ENCODE assay signal across 26 mouse cellular contexts in the genomic region with DNA sequence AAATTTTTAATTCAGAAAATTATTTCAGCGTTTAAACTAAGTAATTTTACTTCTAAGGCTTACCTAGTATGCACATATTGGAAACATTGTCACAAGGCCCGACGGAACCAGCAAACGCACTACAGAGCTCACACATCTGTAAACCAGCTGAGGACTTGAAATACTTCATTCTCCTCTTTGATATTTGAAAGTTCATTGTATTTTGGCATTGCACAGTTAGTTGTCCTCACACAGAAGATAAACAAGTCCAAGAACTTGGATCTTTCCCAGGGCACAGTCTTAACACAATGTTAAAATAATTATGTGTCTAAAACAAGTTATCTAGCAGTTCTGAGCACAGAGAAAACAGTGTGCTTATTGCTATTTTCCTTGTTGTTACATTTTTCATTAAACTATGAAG. TPM values are rescaled to one million over a fixed set of nuclear protein-coding genes. Genes with fewer than 3 reads are reported as not detected.
DNase-seq lines count a peak whose midpoint lies in the region; ATAC-seq and TF ChIP-seq lines count a peak whose summit lies in the region.
"Had no signal": no experiment of that assay in that cellular context is flagged by ENCODE, and none has a peak within 500 bp of the region (broad histone marks: within the 10 kb centered on the region; RNA-seq: fewer than 3 reads in every experiment).

No protein-coding gene starts in this region.

- no peak for ATAC-seq in embryonic facial prominence, embryonic 11.5 days (replicated peaks; ENCODE audit: insufficient number of reproducible peaks, low FRiP score, low TSS enrichment, low read depth)
- ATAC-seq in limb, embryonic 14.5 days (ENCODE audit: low FRiP score, low read depth) = no peak
- ATAC-seq in intestine, embryonic 16.5 days = no peak
- ATAC-seq: activated CD4-positive, CD25-positive, alpha-beta regulatory T cell, adult 4 months; forebrain, embryonic 14.5 days; liver, embryonic 12.5 days; midbrain, embryonic 16.5 days had no signal

- no peaks in the 10 kb centered on the region for H3K9me3 ChIP-seq in embryonic facial prominence, embryonic 11.5 days (replicated peaks; ENCODE audit: control insufficient read depth, low read length)
- no peaks in the 10 kb centered on the region for H3K9me3 ChIP-seq in embryonic facial prominence, embryonic 10.5 days
- no peaks in the 10 kb centered on the region for H3K9me3 ChIP-seq in limb, embryonic 14.5 days (ENCODE audit: control insufficient read depth, low read length)
- H3K9me3 ChIP-seq in limb, embryonic 10.5 days (replicated peaks) = no peaks in the 10 kb centered on the region
- H3K9me3 ChIP-seq in intestine, embryonic 16.5 days (ENCODE audit: control insufficient read depth, low read length) = no peaks in the 10 kb centered on the region
- H3K9me3 ChIP-seq: embryonic facial prominence, embryonic 13.5 days; liver, embryonic 12.5 days; neural tube, embryonic 13.5 days had no signal

- H3K27me3 ChIP-seq in embryonic facial prominence, embryonic 11.5 days (ENCODE audit: control insufficient read depth, insufficient read depth, low read length) = no peaks in the 10 kb centered on the region
- no peaks in the 10 kb centered on the region for H3K27me3 ChIP-seq in embryonic facial prominence, embryonic 10.5 days (replicated peaks; ENCODE audit: low read depth, poor library complexity, severe bottlenecking)
- H3K27me3 ChIP-seq in limb, embryonic 14.5 days (ENCODE audit: control insufficient read depth, insufficient read depth, low read length) = no peaks in the 10 kb centered on the region
- no peaks in the 10 kb centered on the region for H3K27me3 ChIP-seq in limb, embryonic 10.5 days (ENCODE audit: low read depth, poor library complexity, severe bottlenecking)
- no peaks in the 10 kb centered on the region for H3K27me3 ChIP-seq in intestine, embryonic 16.5 days (replicated peaks; ENCODE audit: control insufficient read depth, insufficient read depth, low read length)
- H3K27me3 ChIP-seq: embryonic facial prominence, embryonic 13.5 days; liver, embryonic 12.5 days; neural tube, embryonic 13.5 days had no signal

- H3K4me3 ChIP-seq in embryonic facial prominence, embryonic 11.5 days (ENCODE audit: low read depth, low read length) = no peak overlapping the region
- no peak overlapping the region for H3K4me3 ChIP-seq in embryonic facial prominence, embryonic 10.5 days
- no peak overlapping the region for H3K4me3 ChIP-seq in limb, embryonic 14.5 days (replicated peaks; ENCODE audit: low read length)
- no peak overlapping the region for H3K4me3 ChIP-seq in limb, embryonic 10.5 days
- no peak overlapping the region for H3K4me3 ChIP-seq in intestine, embryonic 16.5 days (ENCODE audit: low read length)
- H3K4me3 ChIP-seq: embryonic facial prominence, embryonic 13.5 days; heart, adult 2 months; liver, embryonic 12.5 days; myocyte; neural tube, embryonic 13.5 days had no signal

- H3K4me1 ChIP-seq in embryonic facial prominence, embryonic 11.5 days (ENCODE audit: control insufficient read depth, insufficient read depth, low read length) = no peaks in the 10 kb centered on the region
- peaks cover 15% of the 10 kb centered on the region for H3K4me1 ChIP-seq in embryonic facial prominence, embryonic 10.5 days
- peaks cover 6% of the 10 kb centered on the region; the same call in 1 of the 2 replicates for H3K4me1 ChIP-seq in limb, embryonic 14.5 days (ENCODE audit: control insufficient read depth, insufficient read depth, low read length)
- peaks cover 27% of the 10 kb centered on the region for H3K4me1 ChIP-seq in limb, embryonic 10.5 days
- H3K4me1 ChIP-seq in intestine, embryonic 16.5 days (ENCODE audit: control insufficient read depth, insufficient read depth, low read length) = no peaks in the 10 kb centered on the region
- H3K4me1 ChIP-seq: neural tube, embryonic 13.5 days had no signal

- H3K9ac ChIP-seq in embryonic facial prominence, embryonic 11.5 days (replicated peaks; ENCODE audit: low read length) = no peak overlapping the region
- H3K9ac ChIP-seq in limb, embryonic 14.5 days (ENCODE audit: low read depth, low read length, severe bottlenecking) = no peak overlapping the region
- H3K9ac ChIP-seq in intestine, embryonic 16.5 days (ENCODE audit: low read depth, low read length) = no peak overlapping the region
- H3K9ac ChIP-seq: embryonic facial prominence, embryonic 13.5 days; liver, embryonic 12.5 days; neural tube, embryonic 13.5 days had no signal

- TF ChIP-seq POLR2A in limb, embryonic 14.5 days (IDR thresholded peaks at IDR 0.05; ENCODE audit: borderline replicate concordance, extremely low read depth, insufficient read depth, insufficient read length) = no peak

- no peaks in the 10 kb centered on the region for H3K36me3 ChIP-seq in embryonic facial prominence, embryonic 11.5 days (replicated peaks; ENCODE audit: control insufficient read depth, insufficient read depth, low read depth, low read length)
- H3K36me3 ChIP-seq in embryonic facial prominence, embryonic 10.5 days (replicated peaks) = no peaks in the 10 kb centered on the region; the same call in 1 of the 2 replicates
- H3K36me3 ChIP-seq in limb, embryonic 14.5 days (ENCODE audit: control insufficient read depth, insufficient read depth, low read length) = no peaks in the 10 kb centered on the region
- no peaks in the 10 kb centered on the region for H3K36me3 ChIP-seq in limb, embryonic 10.5 days
- no peaks in the 10 kb centered on the region for H3K36me3 ChIP-seq in intestine, embryonic 16.5 days (ENCODE audit: control insufficient read depth, insufficient read depth, low read length)
- H3K36me3 ChIP-seq: embryonic facial prominence, embryonic 13.5 days had no signal

- no peak overlapping the region for H3K27ac ChIP-seq in embryonic facial prominence, embryonic 11.5 days (replicated peaks; ENCODE audit: low read depth, low read length)
- no peak overlapping the region for H3K27ac ChIP-seq in embryonic facial prominence, embryonic 10.5 days (replicated peaks)
- H3K27ac ChIP-seq in limb, embryonic 14.5 days (replicated peaks; ENCODE audit: low read depth, low read length) = no peak overlapping the region
- no peak overlapping the region for H3K27ac ChIP-seq in limb, embryonic 10.5 days
- H3K27ac ChIP-seq in intestine, embryonic 16.5 days (ENCODE audit: low read length) = no peak overlapping the region
- H3K27ac ChIP-seq: heart, adult 2 months; liver, embryonic 12.5 days; macrophage; neural tube, embryonic 13.5 days had no signal

- peak; percentile 43 for DNase-seq in embryonic facial prominence, embryonic 11.5 days (ENCODE audit: low spot score)
- no peak for DNase-seq in embryonic facial prominence, embryonic 10.5 days (ENCODE audit: low spot score)
- peak; percentile 66 for DNase-seq in limb, embryonic 14.5 days (ENCODE audit: low spot score)
- DNase-seq in limb, embryonic 10.5 days (ENCODE audit: low spot score) = no peak
- DNase-seq in adipocyte (ENCODE audit: low spot score) = peak; percentile 51
- peak; percentile 29 for DNase-seq in lung, postnatal 25 days (ENCODE audit: low spot score)
- DNase-seq: adrenal gland, postnatal 10 days; cerebellum, adult 18-20 months; cerebellum, postnatal 14 days; gastrocnemius, postnatal 10 days; heart, adult 2 months; kidney, adult 11 months; kidney, postnatal 4 days; retina, postnatal 1 day; right cerebral cortex, postnatal 25 days; thymus, adult 18-20 months; thymus, postnatal 36 days had no signal

- H3K4me2 ChIP-seq in embryonic facial prominence, embryonic 11.5 days (ENCODE audit: low read depth, low read length) = no peak overlapping the region
- no peak overlapping the region for H3K4me2 ChIP-seq in limb, embryonic 14.5 days (replicated peaks; ENCODE audit: low read depth, low read length, severe bottlenecking)
- H3K4me2 ChIP-seq in intestine, embryonic 16.5 days (ENCODE audit: low read depth, low read length) = no peak overlapping the region
- H3K4me2 ChIP-seq: embryonic facial prominence, embryonic 13.5 days; liver, embryonic 12.5 days; neural tube, embryonic 13.5 days had no signal

- 62% methylated on average over 4 of the region's 4 CpGs for WGBS in embryonic facial prominence, embryonic 11.5 days
- WGBS in embryonic facial prominence, embryonic 10.5 days = 77% methylated on average over 4 of the region's 4 CpGs
- 31% methylated on average over 4 of the region's 4 CpGs for WGBS in limb, embryonic 14.5 days
- 74% methylated on average over 4 of the region's 4 CpGs for WGBS in limb, embryonic 10.5 days
- 79% methylated on average over 4 of the region's 4 CpGs for WGBS in intestine, embryonic 16.5 days

RNA-seq across cellular contexts. Expression of gene Rpgrip1l, which starts 22.5 kb away (rescaled TPM):
- polyA plus RNA-seq in embryonic facial prominence, embryonic 11.5 days (2014; fragmentation: Nextera tagmentation; extraction: Ambion mirVana) = 10.6 and 16.5 TPM in 2 replicates
- 11.1 and 11.3 TPM in 2 replicates for polyA plus RNA-seq in embryonic facial prominence, embryonic 10.5 days (2016; fragmentation: Nextera tagmentation; extraction: Ambion mirVana)
- polyA plus RNA-seq in limb, embryonic 14.5 days (2012; rRNA removed) = 6.8 and 7.7 TPM in 2 replicates
- polyA plus RNA-seq in limb, embryonic 14.5 days (2014; fragmentation: Nextera tagmentation; extraction: Ambion mirVana) = 16.5 and 18.7 TPM in 2 replicates
- 11.8 and 13.1 TPM in 2 replicates for polyA plus RNA-seq in limb, embryonic 10.5 days (2016; fragmentation: Nextera tagmentation; extraction: Ambion mirVana)
- polyA plus RNA-seq in intestine, embryonic 16.5 days (2015; fragmentation: Nextera tagmentation; extraction: Ambion mirVana) = 3.0 and 4.1 TPM in 2 replicates

RNA-seq across cellular contexts. Expression of gene Fto, which starts 22.7 kb away (rescaled TPM):
- 94.8 and 99.8 TPM in 2 replicates for polyA plus RNA-seq in embryonic facial prominence, embryonic 11.5 days (2014; fragmentation: Nextera tagmentation; extraction: Ambion mirVana)
- polyA plus RNA-seq in embryonic facial prominence, embryonic 10.5 days (2016; fragmentation: Nextera tagmentation; extraction: Ambion mirVana) = 95.3 and 98.3 TPM in 2 replicates
- polyA plus RNA-seq in limb, embryonic 14.5 days (2012; rRNA removed) = 75.9 and 80.0 TPM in 2 replicates
- 107 and 117 TPM in 2 replicates for polyA plus RNA-seq in limb, embryonic 14.5 days (2014; fragmentation: Nextera tagmentation; extraction: Ambion mirVana)
- polyA plus RNA-seq in limb, embryonic 10.5 days (2016; fragmentation: Nextera tagmentation; extraction: Ambion mirVana) = 82.4 and 100 TPM in 2 replicates
- 56.0 and 58.1 TPM in 2 replicates for polyA plus RNA-seq in intestine, embryonic 16.5 days (2015; fragmentation: Nextera tagmentation; extraction: Ambion mirVana)

Comparison
In these comparisons a context has a peak if more than half of its experiments do, and no peak if none do; other contexts are left out.
1. DNase-seq: peak in embryonic facial prominence, embryonic 11.5 days (single experiment), limb, embryonic 14.5 days (single experiment), adipocyte (single experiment) and lung, postnatal 25 days (single experiment); none in embryonic facial prominence, embryonic 10.5 days (single experiment) and limb, embryonic 10.5 days (single experiment).